Mouse (Mus musculus) heart, embryonic 13.5 days (tissue): Measurements from ENCODE around the gene Itpripl2. TPM values are rescaled to one million over a fixed set of nuclear protein-coding genes. Genes with fewer than 3 reads are reported as not detected.

Experiments used
- ATAC-seq: fragments of 200-750 bp; cut with Nextera tagmentation; 2 replicates; pipeline ENCODE4 v1.8.0; 2017; ENCODE audit warnings: moderate TSS enrichment; ENCODE audit not compliant: insufficient number of reproducible peaks, low FRiP score, low TSS enrichment; ENCODE audit errors: extremely low read depth
- H3K27ac ChIP-seq: fragments of 300-500 bp; sonication (generic); replicated peaks from 2 replicates; pipeline ENCODE4 v1.5.1; 2015; ENCODE audit warnings: moderate library complexity, mild to moderate bottlenecking, inconsistent platforms
- H3K27me3 ChIP-seq: fragments of 300-500 bp; sonication (generic); replicated peaks from 2 replicates; pipeline ENCODE4 v1.6.1; 2015; ENCODE audit warnings: mild to moderate bottlenecking, inconsistent platforms
- H3K36me3 ChIP-seq: fragments of 300-500 bp; sonication (generic); 2 replicates; pipeline ENCODE4 v1.6.1; 2015; ENCODE audit warnings: mild to moderate bottlenecking, inconsistent platforms
- H3K4me1 ChIP-seq: fragments of 300-500 bp; sonication (generic); 2 replicates; pipeline ENCODE4 v1.6.1; 2015; ENCODE audit warnings: inconsistent platforms
- H3K4me2 ChIP-seq: fragments of 300-500 bp; sonication (generic); 2 replicates; pipeline ENCODE4 v1.6.1; 2015; ENCODE audit warnings: inconsistent platforms, mild to moderate bottlenecking, moderate library complexity
- H3K4me3 ChIP-seq: fragments of 300-500 bp; sonication (generic); 2 replicates; pipeline ENCODE4 v1.5.1; 2015; ENCODE audit warnings: moderate library complexity, mild to moderate bottlenecking, inconsistent platforms
- H3K9ac ChIP-seq: fragments of 300-500 bp; sonication (generic); 2 replicates; pipeline ENCODE4 v1.6.1; 2015; ENCODE audit warnings: inconsistent platforms, mild to moderate bottlenecking, moderate library complexity
- H3K9me3 ChIP-seq: fragments of 300-500 bp; sonication (generic); 2 replicates; pipeline ENCODE4 v1.6.1; 2016; ENCODE audit warnings: inconsistent platforms
- WGBS: fragments of 180-500 bp; shearing (Covaris S2); methylation state at CpG from one replicate; pipeline ENCODE4 v1.1.7; 2015; ENCODE audit warnings: mixed read lengths; 5-methylcytosine and 5-hydroxymethylcytosine counted together
- polyA plus RNA-seq: library from polyadenylated mRNA; unstranded; fragments of >200 nt; fragmentation: Nextera tagmentation; extraction: Ambion mirVana; gene quantifications from 2 replicates; pipeline ENCODE4 v1.2.1, GENCODE M21; 2015

Itpripl2 gene
- 2.9 and 3.2 TPM in 2 replicates for polyA plus RNA-seq

- peaks cover 11% of the 10 kb centered on the region for H3K36me3 ChIP-seq
- H3K9ac ChIP-seq = peak within 1 kb of the TSS; percentile 95
- H3K27ac ChIP-seq = peak within 1 kb of the TSS; percentile 90
- under 1% methylated on average over 50 of the region's 55 CpGs for WGBS
- H3K9me3 ChIP-seq = no peaks in the 10 kb centered on the region
- peak within 1 kb of the TSS; percentile 82 for H3K4me3 ChIP-seq
- peak within 1 kb of the TSS; percentile 86 for H3K4me2 ChIP-seq
- peaks cover 30% of the 10 kb centered on the region for H3K27me3 ChIP-seq
- H3K4me1 ChIP-seq = peaks cover 49% of the 10 kb centered on the region
- ATAC-seq = peak; percentile 43; the same call in 1 of the 2 replicates
These were observed at the start of gene Itpripl2 for GRCm38 (mm10) chr7:118491431-118492147. TSS of gene Itpripl2 (minus strand) at chr7:118491975.

GRCm38 (mm10) chr7:118535076-118535475, 43.3 kb upstream of the Itpripl2 start:
- H3K4me2 ChIP-seq = no peak overlapping the region
- H3K4me3 ChIP-seq = no peak overlapping the region
- H3K9ac ChIP-seq = no peak overlapping the region
- ATAC-seq = no peak
- WGBS = 79% methylated on average over 4 of the region's 4 CpGs
- peaks cover 11% of the 10 kb centered on the region for H3K4me1 ChIP-seq
- no peaks in the 10 kb centered on the region for H3K36me3 ChIP-seq
- H3K9me3 ChIP-seq = no peaks in the 10 kb centered on the region
- no peaks in the 10 kb centered on the region for H3K27me3 ChIP-seq
- no peak overlapping the region for H3K27ac ChIP-seq

GRCm38 (mm10) chr7:118534326-118534725, 42.6 kb upstream of the Itpripl2 start:
- Histone ChIP-seq H3K9ac (no peak overlapping the region), H3K9me3 (no peaks in the 10 kb centered on the region), H3K27me3 (no peaks in the 10 kb centered on the region), H3K4me1 (peaks cover 11% of the 10 kb centered on the region), H3K4me2 (no peak overlapping the region), H3K27ac (no peak overlapping the region), H3K36me3 (peaks cover under 1% of the 10 kb centered on the region; the same call in 1 of the 2 replicates), H3K4me3 (no peak overlapping the region)
- no peak for ATAC-seq
- 66% methylated on average over 3 of the region's 3 CpGs for WGBS

GRCm38 (mm10) chr7:118533178-118533578, 41.4 kb upstream of the Itpripl2 start, which contains the start of gene Coq7:
TSS of gene Coq7 (minus strand) at chr7:118533356.
- peaks cover 11% of the 10 kb centered on the region for H3K4me1 ChIP-seq
- no peaks in the 10 kb centered on the region for H3K9me3 ChIP-seq
- peak; percentile 97 for ATAC-seq
- H3K27ac ChIP-seq = peak within 1 kb of the TSS; percentile 94
- WGBS = 0% methylated on average over 31 of the region's 31 CpGs
- no peaks in the 10 kb centered on the region for H3K27me3 ChIP-seq
- peak within 1 kb of the TSS; percentile 84 for H3K4me2 ChIP-seq
- peaks cover 11% of the 10 kb centered on the region for H3K36me3 ChIP-seq
- peak within 1 kb of the TSS; percentile 67 for H3K4me3 ChIP-seq
- H3K9ac ChIP-seq = peak within 1 kb of the TSS; percentile 86

GRCm38 (mm10) chr7:118532519-118533177, 40.9 kb upstream of the Itpripl2 start:
- WGBS = 1% methylated on average over 36 of the region's 36 CpGs
- Histone ChIP-seq H3K27ac (peak overlapping the region; percentile 94), H3K9me3 (no peaks in the 10 kb centered on the region), H3K27me3 (no peaks in the 10 kb centered on the region), H3K4me1 (peaks cover 11% of the 10 kb centered on the region), H3K4me3 (peak overlapping the region; percentile 67), H3K9ac (peak overlapping the region; percentile 86), H3K4me2 (peak overlapping the region; percentile 84), H3K36me3 (peaks cover 16% of the 10 kb centered on the region)
- peak; percentile 85 for ATAC-seq

GRCm38 (mm10) chr7:118526967-118527366, 35.2 kb upstream of the Itpripl2 start:
- 76% methylated on average over 4 of the region's 4 CpGs for WGBS
- Histone ChIP-seq H3K36me3 (peaks cover 64% of the 10 kb centered on the region), H3K4me3 (no peak overlapping the region), H3K9ac (no peak overlapping the region), H3K27me3 (no peaks in the 10 kb centered on the region), H3K9me3 (no peaks in the 10 kb centered on the region), H3K4me1 (peaks cover 2% of the 10 kb centered on the region), H3K27ac (no peak overlapping the region), H3K4me2 (no peak overlapping the region)
- no peak for ATAC-seq

GRCm38 (mm10) chr7:118522077-118522476, 30.3 kb upstream of the Itpripl2 start:
- H3K27me3 ChIP-seq = peaks cover 7% of the 10 kb centered on the region; the same call in 1 of the 2 replicates
- WGBS = 62% methylated on average over 5 of the region's 5 CpGs

GRCm38 (mm10) chr7:118519661-118520060, 27.9 kb upstream of the Itpripl2 start:
- Histone ChIP-seq H3K4me3 (no peak overlapping the region), H3K4me2 (no peak overlapping the region), H3K36me3 (peaks cover 19% of the 10 kb centered on the region), H3K4me1 (peaks cover 12% of the 10 kb centered on the region; the same call in 1 of the 2 replicates), H3K27me3 (peaks cover 7% of the 10 kb centered on the region; the same call in 1 of the 2 replicates), H3K9ac (no peak overlapping the region), H3K9me3 (no peaks in the 10 kb centered on the region), H3K27ac (no peak overlapping the region)
- ATAC-seq = no peak
- 58% methylated on average over 8 of the region's 8 CpGs for WGBS

More at GRCm38 (mm10) chr7:118522077-118522476, 30.3 kb upstream of the Itpripl2 start:
- ATAC-seq = no peak
- no peak overlapping the region for H3K27ac ChIP-seq
- peaks cover 43% of the 10 kb centered on the region for H3K36me3 ChIP-seq
- H3K4me3 ChIP-seq = no peak overlapping the region
- H3K9ac ChIP-seq = no peak overlapping the region
- H3K9me3 ChIP-seq = no peaks in the 10 kb centered on the region
- H3K4me1 ChIP-seq = peaks cover 12% of the 10 kb centered on the region; the same call in 1 of the 2 replicates
- H3K4me2 ChIP-seq = no peak overlapping the region

GRCm38 (mm10) chr7:118518687-118519086, 26.9 kb upstream of the Itpripl2 start:
- no peak overlapping the region for H3K27ac ChIP-seq
- no peak for ATAC-seq
- WGBS = 3% methylated on average over 18 of the region's 18 CpGs
- H3K36me3 ChIP-seq = peaks cover 13% of the 10 kb centered on the region
- H3K4me3 ChIP-seq = no peak overlapping the region
- no peaks in the 10 kb centered on the region for H3K9me3 ChIP-seq
- no peak overlapping the region for H3K4me2 ChIP-seq
- H3K27me3 ChIP-seq = peaks cover 7% of the 10 kb centered on the region; the same call in 1 of the 2 replicates
- peaks cover 12% of the 10 kb centered on the region for H3K4me1 ChIP-seq
- H3K9ac ChIP-seq = peak overlapping the region; percentile 28; the same call in 1 of the 2 replicates

GRCm38 (mm10) chr7:118517819-118518218, 26.0 kb upstream of the Itpripl2 start:
- Histone ChIP-seq H3K4me2 (no peak overlapping the region), H3K36me3 (peaks cover 5% of the 10 kb centered on the region), H3K9ac (no peak overlapping the region), H3K27me3 (peaks cover 7% of the 10 kb centered on the region; the same call in 1 of the 2 replicates), H3K27ac (no peak overlapping the region), H3K4me1 (peaks cover 21% of the 10 kb centered on the region), H3K4me3 (no peak overlapping the region), H3K9me3 (no peaks in the 10 kb centered on the region)
- 57% methylated on average over 2 of the region's 2 CpGs for WGBS
- no peak for ATAC-seq

GRCm38 (mm10) chr7:118508556-118508955, 16.8 kb upstream of the Itpripl2 start:
- no peak overlapping the region for H3K4me2 ChIP-seq
- no peak overlapping the region for H3K27ac ChIP-seq
- WGBS = 29% methylated on average over 7 of the region's 7 CpGs
- no peak for ATAC-seq
- H3K9me3 ChIP-seq = no peaks in the 10 kb centered on the region
- H3K4me1 ChIP-seq = peaks cover 14% of the 10 kb centered on the region
- H3K4me3 ChIP-seq = no peak overlapping the region
- no peaks in the 10 kb centered on the region for H3K27me3 ChIP-seq
- no peak overlapping the region for H3K9ac ChIP-seq
- H3K36me3 ChIP-seq = no peaks in the 10 kb centered on the region
